Mouse (Mus musculus) brain, embryonic 14.5 days (tissue): Measurements from ENCODE around the gene Tmem243. TPM values are rescaled to one million over a fixed set of nuclear protein-coding genes. Genes with fewer than 3 reads are reported as not detected.
A peak's percentile ranks its signal among the peaks of the same experiment; 100 is the strongest.

Experiments used
- DNase-seq: peaks from one replicate; pipeline ENCODE4 v3.0.0-alpha.2; 2011; ENCODE audit warnings: low read depth
- CTCF ChIP-seq: fragments of 200-500 bp; IDR thresholded peaks from 2 replicates; pipeline ENCODE4 v1.5.1; 2012; ENCODE audit warnings: inconsistent platforms, mild to moderate bottlenecking, moderate library complexity, borderline replicate concordance; ENCODE audit not compliant: insufficient read depth, insufficient read length; ENCODE audit errors: extremely low read depth
- POLR2A ChIP-seq: fragments of 200-500 bp; IDR thresholded peaks from 2 replicates; pipeline ENCODE4 v1.6.1; 2012; ENCODE audit warnings: mild to moderate bottlenecking, inconsistent platforms, borderline replicate concordance; ENCODE audit not compliant: poor library complexity, insufficient read depth, insufficient read length, severe bottlenecking; ENCODE audit errors: extremely low read depth
- polyA plus RNA-seq: library from polyadenylated mRNA; depleted of rRNA; stranded (reverse); fragments of >200 nt; gene quantifications from 2 replicates; pipeline ENCODE4 v1.2.3, GENCODE M21; 2012

Gene Tmem243
- polyA plus RNA-seq, 1 experiment, result 5.1 TPM

GRCm38 (mm10) chr5:9111759-9112158 lies 11.3 kb downstream of the Tmem243 start:
- peak; percentile 79 for DNase-seq
- TF ChIP-seq POLR2A, result no peak
- peak; percentile 83 for TF ChIP-seq CTCF

- TF ChIP-seq POLR2A (no peak), CTCF (no peak)
- peak; percentile 77 for DNase-seq
Observed at GRCm38 (mm10) chr5:9114162-9114561, 13.7 kb downstream of the Tmem243 start.

GRCm38 (mm10) chr5:9124134-9124533 lies 23.7 kb downstream of the Tmem243 start:
- DNase-seq, result no peak
- no peak for TF ChIP-seq CTCF
- TF ChIP-seq POLR2A, result no peak

GRCm38 (mm10) chr5:9128566-9128965 lies 28.1 kb downstream of the Tmem243 start:
- TF ChIP-seq POLR2A (no peak), CTCF (no peak)
- no peak for DNase-seq

GRCm38 (mm10) chr5:9131786-9132185 lies 31.3 kb downstream of the Tmem243 start:
- no peak for DNase-seq
- TF ChIP-seq POLR2A (no peak), CTCF (no peak)

- DNase-seq, result no peak
- no peak for TF ChIP-seq POLR2A
- TF ChIP-seq CTCF, result no peak
Observed at GRCm38 (mm10) chr5:9135588-9135987, 35.1 kb downstream of the Tmem243 start.

GRCm38 (mm10) chr5:9140724-9141123 lies 40.3 kb downstream of the Tmem243 start:
- TF ChIP-seq POLR2A, result no peak
- TF ChIP-seq CTCF, result no peak
- no peak for DNase-seq

- DNase-seq, result no peak
- no peak for TF ChIP-seq POLR2A
- TF ChIP-seq CTCF, result no peak
Observed at GRCm38 (mm10) chr5:9142376-9142775, 41.9 kb downstream of the Tmem243 start.

GRCm38 (mm10) chr5:9149273-9149850 lies 48.9 kb downstream of the Tmem243 start:
- TF ChIP-seq POLR2A (no peak), CTCF (no peak)

GRCm38 (mm10) chr5:9156746-9157145 lies 56.3 kb downstream of the Tmem243 start:
- TF ChIP-seq POLR2A, result no peak
- TF ChIP-seq CTCF, result no peak

More at GRCm38 (mm10) chr5:9149273-9149850, 48.9 kb downstream of the Tmem243 start:
- no peak for DNase-seq

GRCm38 (mm10) chr5:9157336-9157735 lies 56.9 kb downstream of the Tmem243 start:
- TF ChIP-seq CTCF, result no peak
- TF ChIP-seq POLR2A, result no peak
- DNase-seq, result no peak

More at GRCm38 (mm10) chr5:9156746-9157145, 56.3 kb downstream of the Tmem243 start:
- no peak for DNase-seq

- no peak for TF ChIP-seq POLR2A
- TF ChIP-seq CTCF, result no peak
- peak; percentile 59 for DNase-seq
Observed at GRCm38 (mm10) chr5:9160831-9161455, 60.5 kb downstream of the Tmem243 start.

GRCm38 (mm10) chr5:9161456-9162041 lies 61.1 kb downstream of the Tmem243 start, which contains the start of gene Dmtf1:
Dmtf1 (minus strand) TSS chr5:9161776.
- peak; percentile 98 for DNase-seq
- peak; percentile 73 for TF ChIP-seq POLR2A
- TF ChIP-seq CTCF, result no peak
